ENCODE assay signal across 27 mouse cellular contexts in the genomic region with DNA sequence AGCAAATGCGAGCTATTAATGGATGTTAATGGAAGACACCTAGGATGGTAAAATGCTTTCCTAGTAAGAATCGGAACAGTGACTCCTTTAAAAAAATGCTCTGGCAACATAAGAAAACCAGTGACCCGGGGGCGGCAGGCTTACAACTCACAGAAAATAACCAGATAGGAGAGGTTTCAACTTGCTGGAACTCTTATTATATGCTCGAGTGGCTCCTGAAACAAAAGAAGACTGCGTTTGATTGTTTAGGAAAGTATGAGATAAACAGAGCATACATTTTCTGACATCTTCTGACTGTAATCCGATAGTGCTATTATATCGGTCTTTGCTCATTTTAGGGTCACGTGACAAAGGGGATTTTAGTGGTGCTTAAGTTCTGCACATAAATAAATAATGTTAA.
DNase-seq lines count a peak whose midpoint lies in the region; ATAC-seq and TF ChIP-seq lines count a peak whose summit lies in the region.
"Had no signal": no experiment of that assay in that cellular context is flagged by ENCODE, and none has a peak within 500 bp of the region (broad histone marks: within the 10 kb centered on the region; RNA-seq: fewer than 3 reads in every experiment).

No protein-coding gene starts in this region.

- no peaks in the 10 kb centered on the region for H3K36me3 ChIP-seq in kidney, embryonic 15.5 days
- H3K36me3 ChIP-seq in C2C12 (ENCODE audit: control insufficient read depth, insufficient read depth): no peaks in the 10 kb centered on the region
- no peaks in the 10 kb centered on the region for H3K36me3 ChIP-seq in CH12.LX (replicated peaks in 1 of 2; ENCODE audit: control insufficient read depth in 1 of 2, insufficient read depth in 1 of 2, low read length in 1 of 2)
- H3K36me3 ChIP-seq in stomach, embryonic 15.5 days: no peaks in the 10 kb centered on the region
- H3K36me3 ChIP-seq: embryonic facial prominence, embryonic 12.5 days; G1E; limb, embryonic 15.5 days; liver, embryonic 13.5 days; midbrain, embryonic 12.5 days; neural tube, embryonic 13.5 days had no signal

- in situ Hi-C loops in CH12.LX (cut with MboI; ENCODE audit: low pct_ligation_motif_present, low pct_unique_long_range_greater_than_20kb, low sequenced_read_pairs): no loop called here

- peaks cover 12% of the 10 kb centered on the region; the same call in 1 of the 2 replicates for H3K4me1 ChIP-seq in kidney, embryonic 15.5 days
- no peaks in the 10 kb centered on the region for H3K4me1 ChIP-seq in CH12.LX (ENCODE audit: control insufficient read depth in 1 of 2, insufficient read depth in 2 of 2)
- no peaks in the 10 kb centered on the region for H3K4me1 ChIP-seq in stomach, embryonic 15.5 days
- H3K4me1 ChIP-seq: embryonic facial prominence, embryonic 12.5 days; limb, embryonic 15.5 days; liver, embryonic 13.5 days; midbrain, embryonic 12.5 days had no signal

- no peak overlapping the region for H3K9ac ChIP-seq in kidney, embryonic 15.5 days
- no peak overlapping the region for H3K9ac ChIP-seq in CH12.LX (ENCODE audit: insufficient read depth, low read depth)
- H3K9ac ChIP-seq in stomach, embryonic 15.5 days: no peak overlapping the region
- H3K9ac ChIP-seq: embryonic facial prominence, embryonic 12.5 days; limb, embryonic 15.5 days; liver, embryonic 13.5 days; midbrain, embryonic 12.5 days; neural tube, embryonic 13.5 days had no signal

- no peak overlapping the region for H3K4me3 ChIP-seq in kidney, embryonic 15.5 days (replicated peaks)
- H3K4me3 ChIP-seq in C2C12 (ENCODE audit: insufficient read depth, poor library complexity, severe bottlenecking) (no peak overlapping the region), CH12.LX (replicated peaks in 1 of 3; ENCODE audit: low read depth in 2 of 3, low read length in 2 of 3, poor library complexity in 1 of 3) (no peak overlapping the region)
- no peak overlapping the region for H3K4me3 ChIP-seq in stomach, embryonic 15.5 days (replicated peaks)
- H3K4me3 ChIP-seq: embryonic facial prominence, embryonic 12.5 days; limb, embryonic 15.5 days; liver, embryonic 13.5 days; midbrain, embryonic 12.5 days; neural tube, embryonic 13.5 days had no signal

- H3ac ChIP-seq in C2C12 (ENCODE audit: control insufficient read depth, insufficient read length, low read depth): no peak overlapping the region

- dilution Hi-C loops in CH12.LX (cut with MboI; ENCODE audit: extremely low pct_ligation_motif_present, extremely low pct_unique_long_range_greater_than_20kb, low sequenced_read_pairs): no loop called here

- no peak for TF ChIP-seq RAD21 in CH12.LX (IDR thresholded peaks at IDR 0.05; ENCODE audit: low read depth, low read length)

- no peaks in the 10 kb centered on the region for H3K79me3 ChIP-seq in C2C12 (ENCODE audit: low read depth)

- no peak for TF ChIP-seq POLR2A in CH12.LX (IDR thresholded peaks at IDR 0.05; ENCODE audit: low read depth, low read length)

- H3K9me3 ChIP-seq in kidney, embryonic 15.5 days (replicated peaks): no peaks in the 10 kb centered on the region
- no peaks in the 10 kb centered on the region for H3K9me3 ChIP-seq in CH12.LX (replicated peaks; ENCODE audit: low read length)
- no peaks in the 10 kb centered on the region for H3K9me3 ChIP-seq in stomach, embryonic 15.5 days
- H3K9me3 ChIP-seq: embryonic facial prominence, embryonic 12.5 days; G1E; limb, embryonic 15.5 days; liver, embryonic 13.5 days; midbrain, embryonic 12.5 days; neural tube, embryonic 13.5 days had no signal

- peak; percentile 49; the same call in 1 of the 2 replicates for ATAC-seq in kidney, embryonic 15.5 days (replicated peaks; ENCODE audit: low FRiP score)
- ATAC-seq in stomach, embryonic 15.5 days (ENCODE audit: insufficient read depth, low FRiP score, low read depth): no peak; the same call in 1 of the 2 replicates
- ATAC-seq: forebrain, embryonic 16.5 days; hindbrain, embryonic 16.5 days had no signal

- no peaks in the 10 kb centered on the region for H3K27me3 ChIP-seq in kidney, embryonic 15.5 days
- H3K27me3 ChIP-seq in C2C12 (ENCODE audit: control insufficient read depth, insufficient read depth, insufficient read length) (no peaks in the 10 kb centered on the region), CH12.LX (replicated peaks) (no peaks in the 10 kb centered on the region)
- H3K27me3 ChIP-seq in stomach, embryonic 15.5 days (replicated peaks): no peaks in the 10 kb centered on the region
- H3K27me3 ChIP-seq: embryonic facial prominence, embryonic 12.5 days; limb, embryonic 15.5 days; liver, embryonic 13.5 days; midbrain, embryonic 12.5 days; neural tube, embryonic 13.5 days had no signal

- H3K79me2 ChIP-seq in C2C12 (ENCODE audit: control insufficient read depth, insufficient read depth): no peaks in the 10 kb centered on the region
- no peaks in the 10 kb centered on the region for H3K79me2 ChIP-seq in CH12.LX (replicated peaks; ENCODE audit: control insufficient read depth, extremely low read depth, insufficient read depth, poor library complexity, severe bottlenecking)

- TF ChIP-seq CTCF in C2C12 (IDR thresholded peaks at IDR 0.05; ENCODE audit: control insufficient read depth, insufficient read depth, insufficient read length) (no peak), CH12.LX (conservative IDR thresholded peaks at IDR 0.05 in 1 of 2, IDR thresholded peaks at IDR 0.05 in 1 of 2; ENCODE audit: low read depth in 2 of 2, low read length in 2 of 2) (no peak)

- 36% methylated on average over 9 of the region's 9 CpGs for WGBS in kidney, embryonic 15.5 days
- 39% methylated on average over 9 of the region's 9 CpGs for WGBS in stomach, embryonic 15.5 days

- H3K4me2 ChIP-seq in kidney, embryonic 15.5 days: peak overlapping the region; percentile 27
- H3K4me2 ChIP-seq in CH12.LX (ENCODE audit: insufficient read depth, low read depth, poor library complexity, severe bottlenecking): no peak overlapping the region
- peak overlapping the region; percentile 28 for H3K4me2 ChIP-seq in stomach, embryonic 15.5 days
- H3K4me2 ChIP-seq: embryonic facial prominence, embryonic 12.5 days; limb, embryonic 15.5 days; liver, embryonic 13.5 days; midbrain, embryonic 12.5 days; neural tube, embryonic 13.5 days had no signal

- TF ChIP-seq EP300 in CH12.LX (IDR thresholded peaks at IDR 0.05; ENCODE audit: low read length): no peak

- 0 out of 2 replicates have a peak overlapping the region, but pooled peaks have one; percentile 45 for H3K27ac ChIP-seq in kidney, embryonic 15.5 days
- no peak overlapping the region for H3K27ac ChIP-seq in CH12.LX (ENCODE audit: insufficient read depth, low read depth)
- H3K27ac ChIP-seq in stomach, embryonic 15.5 days: no peak overlapping the region
- H3K27ac ChIP-seq: embryonic facial prominence, embryonic 12.5 days; limb, embryonic 15.5 days; liver, embryonic 13.5 days; midbrain, embryonic 12.5 days; neural tube, embryonic 13.5 days had no signal

- DNase-seq in kidney, adult 9 months: no peak
- DNase-seq in CH12.LX (ENCODE audit: extremely low read depth): no peak
- no peak for DNase-seq in frontal cortex, postnatal 10 days (ENCODE audit: low spot score in 2 of 2)
- no peak for DNase-seq in cerebellum, postnatal 36 days
- DNase-seq: adrenal gland, adult 8-10 months; B cell, adult 2 months; cerebellum, adult 8-10 months; cerebellum, postnatal 25 days; kidney, adult 18-20 months; layer of hippocampus, postnatal 36 days; left cerebral cortex, postnatal 4 days; liver, embryonic 13.5 days; lung, adult 18-20 months; lung, postnatal 36 days; right cerebral cortex, postnatal 4 days; thymus, adult 18-20 months; thymus, postnatal 25 days had no signal

TF ChIP-seq in C2C12, 6 proteins besides CTCF, POLR2A, EP300 and RAD21:
- TF ChIP-seq USF1 (IDR thresholded peaks at IDR 0.05; ENCODE audit: low read depth): peak; percentile 51
- no peak for TF ChIP-seq MYOG (IDR thresholded peaks at IDR 0.05; ENCODE audit: control insufficient read depth, extremely low read depth, insufficient read length)
- no peak for TF ChIP-seq CEBPB (IDR thresholded peaks at IDR 0.05; ENCODE audit: low read depth)

TF ChIP-seq in CH12.LX, 34 proteins besides CTCF, POLR2A, EP300 and RAD21:
- no peak for TF ChIP-seq IRF4 (IDR thresholded peaks at IDR 0.05; ENCODE audit: low read depth, low read length)
- peak; percentile 8; the same call in 1 of the 2 replicates for TF ChIP-seq USF1 (IDR thresholded peaks at IDR 0.05; ENCODE audit: low read depth, low read length)
- no peak for TF ChIP-seq PAX5 (IDR thresholded peaks at IDR 0.05; ENCODE audit: low read length)
- TF ChIP-seq ETS1 (conservative IDR thresholded peaks at IDR 0.05; ENCODE audit: low read depth, low read length): no peak
- TF ChIP-seq JUND (conservative IDR thresholded peaks at IDR 0.05; ENCODE audit: low read depth, low read length): no peak
- peak; percentile 43; the same call in 1 of the 2 replicates for TF ChIP-seq BHLHE40 (IDR thresholded peaks at IDR 0.05; ENCODE audit: low read depth, low read length)
- TF ChIP-seq POLR2AphosphoS2 (IDR thresholded peaks at IDR 0.05; ENCODE audit: low read depth, low read length): no peak
- TF ChIP-seq GABPA (IDR thresholded peaks at IDR 0.05; ENCODE audit: insufficient replicate concordance, low read depth, low read length): no peak
- no peak for TF ChIP-seq CHD2 (IDR thresholded peaks at IDR 0.05; ENCODE audit: low read length)
- no peak for TF ChIP-seq E2F4 (IDR thresholded peaks at IDR 0.05; ENCODE audit: insufficient replicate concordance, low read depth, low read length)
- no peak for TF ChIP-seq ELF1 (IDR thresholded peaks at IDR 0.05; ENCODE audit: low read depth, low read length)
- TF ChIP-seq SMC3 (IDR thresholded peaks at IDR 0.05; ENCODE audit: low read depth, low read length): no peak
- TF ChIP-seq USF2 (conservative IDR thresholded peaks at IDR 0.05; ENCODE audit: low read depth, low read length): 0 out of 2 replicates have a peak, but pooled peaks have one; percentile 26
